Mouse (Mus musculus) MEL (cell line): ENCODE results near the gene Tmem234. TPM values are rescaled to one million over a fixed set of nuclear protein-coding genes. Genes with fewer than 3 reads are reported as not detected.
A peak's percentile ranks its signal among the peaks of the same experiment; 100 is the strongest.

Experiments
- DNase-seq: peaks from one replicate; pipeline ENCODE4 v3.0.0; 2011; ENCODE audit warnings: low read depth, low spot score
- H3K27ac ChIP-seq: 2 replicates; pipeline ENCODE4 v1.5.1; 2012; ENCODE audit warnings: low read depth, mild to moderate bottlenecking, control low read depth, low read length, moderate library complexity; ENCODE audit not compliant: control insufficient read depth
- H3K27me3 ChIP-seq, 2 experiments: fragments of 150-350 bp in 1 of 2; sonication (generic) in 1 of 2; 2 replicates each; pipeline ENCODE4 v1.6.1; 2012; ENCODE audit warnings: low read length in 2 of 2, mild to moderate bottlenecking in 2 of 2, improper control_type of control experiment in 1 of 2, moderate library complexity in 1 of 2; ENCODE audit not compliant: insufficient read depth in 2 of 2, control insufficient read depth in 1 of 2
- H3K36me3 ChIP-seq, 2 experiments: 2 replicates each; pipeline ENCODE4 v1.6.1; 2012 to 2014; ENCODE audit warnings: low read length in 2 of 2, improper control_type of control experiment in 1 of 2, inconsistent platforms in 1 of 2, mild to moderate bottlenecking in 1 of 2; ENCODE audit not compliant: insufficient read depth in 2 of 2, control insufficient read depth in 1 of 2
- H3K4me1 ChIP-seq, 2 experiments: fragments of 150-350 bp in 1 of 2; sonication (generic) in 1 of 2; 2 replicates each; pipeline ENCODE4 v1.6.1; 2012; ENCODE audit warnings: low read length in 2 of 2, improper control_type of control experiment in 1 of 2, mild to moderate bottlenecking in 1 of 2; ENCODE audit not compliant: insufficient read depth in 2 of 2, control insufficient read depth in 1 of 2
- H3K4me3 ChIP-seq, 2 experiments: fragments of 150-350 bp in 1 of 2; sonication (generic) in 1 of 2; 2 replicates each; pipeline ENCODE4 v1.5.1; 2012; ENCODE audit warnings: low read depth in 2 of 2, low read length in 2 of 2, mild to moderate bottlenecking in 2 of 2, moderate library complexity in 2 of 2, control low read depth in 1 of 2, improper control_type of control experiment in 1 of 2; ENCODE audit not compliant: control insufficient read depth in 1 of 2, insufficient read depth in 1 of 2
- H3K79me2 ChIP-seq: 2 replicates; pipeline ENCODE4 v1.6.1; 2012; ENCODE audit warnings: mild to moderate bottlenecking, low read length, moderate library complexity; ENCODE audit not compliant: control insufficient read depth, poor library complexity, insufficient read depth
- H3K9ac ChIP-seq: 2 replicates; pipeline ENCODE4 v1.6.1; 2012; ENCODE audit warnings: low read depth, mild to moderate bottlenecking, control low read depth, low read length, moderate library complexity; ENCODE audit not compliant: control insufficient read depth, poor library complexity, severe bottlenecking
- H3K9me3 ChIP-seq: fragments of 150-350 bp; sonication (generic); replicated peaks from 2 replicates; pipeline ENCODE4 v1.6.1; 2012; ENCODE audit warnings: mild to moderate bottlenecking, low read length, improper control_type of control experiment, moderate library complexity; ENCODE audit not compliant: insufficient read depth
- BHLHE40 ChIP-seq: IDR thresholded peaks from 2 replicates; pipeline ENCODE4 v1.6.1; 2012; ENCODE audit warnings: low read depth, mild to moderate bottlenecking, inconsistent platforms, low read length, improper control_type of control experiment, borderline replicate concordance
- CHD1 ChIP-seq: IDR thresholded peaks from 2 replicates; pipeline ENCODE4 v1.6.1; 2012; ENCODE audit warnings: low read depth, mild to moderate bottlenecking, inconsistent platforms, low read length, improper control_type of control experiment
- CTCF ChIP-seq, 3 experiments: IDR thresholded peaks in 2 of 3; conservative IDR thresholded peaks in 1 of 3; 2 replicates each; pipeline ENCODE4 v1.5.1; 2011 to 2012; ENCODE audit warnings: low read length in 3 of 3, low read depth in 2 of 3, mild to moderate bottlenecking in 2 of 3, improper control_type of control experiment in 1 of 3, inconsistent platforms in 1 of 3, mixed read lengths in 1 of 3, moderate library complexity in 1 of 3; ENCODE audit not compliant: control insufficient read depth in 1 of 3, insufficient read depth in 1 of 3, poor library complexity in 1 of 3, severe bottlenecking in 1 of 3
- ELF1 ChIP-seq: IDR thresholded peaks from 2 replicates; pipeline ENCODE4 v1.6.1; 2014; ENCODE audit warnings: low read depth, mild to moderate bottlenecking, inconsistent platforms, low read length, improper control_type of control experiment, moderate library complexity
- GABPA ChIP-seq: IDR thresholded peaks from 2 replicates; pipeline ENCODE4 v1.6.1; 2012; ENCODE audit warnings: low read depth, mild to moderate bottlenecking, inconsistent platforms, low read length, improper control_type of control experiment, moderate library complexity
- GATA1 ChIP-seq: IDR thresholded peaks from 2 replicates; pipeline ENCODE4 v1.6.1; 2011; ENCODE audit warnings: low read depth, low read length, improper control_type of control experiment
- HCFC1 ChIP-seq: IDR thresholded peaks from 2 replicates; pipeline ENCODE4 v1.6.1; 2012; ENCODE audit warnings: low read depth, mild to moderate bottlenecking, inconsistent platforms, low read length, improper control_type of control experiment, moderate library complexity
- MAZ ChIP-seq: IDR thresholded peaks from 2 replicates; pipeline ENCODE4 v1.6.1; 2012; ENCODE audit warnings: low read depth, mild to moderate bottlenecking, inconsistent platforms, low read length, improper control_type of control experiment
- MEF2A ChIP-seq: IDR thresholded peaks from 2 replicates; pipeline ENCODE4 v1.6.1; 2014; ENCODE audit warnings: low read depth, mild to moderate bottlenecking, inconsistent platforms, low read length, improper control_type of control experiment; ENCODE audit not compliant: poor library complexity, insufficient replicate concordance, severe bottlenecking; ENCODE audit errors: extremely low read depth
- MXI1 ChIP-seq: IDR thresholded peaks from 2 replicates; pipeline ENCODE4 v1.6.1; 2011; ENCODE audit warnings: mild to moderate bottlenecking, low read depth, low read length, improper control_type of control experiment
- MYB ChIP-seq: IDR thresholded peaks from 2 replicates; pipeline ENCODE4 v1.6.1; 2011; ENCODE audit warnings: mild to moderate bottlenecking, low read depth, low read length, improper control_type of control experiment
- NELFE ChIP-seq: IDR thresholded peaks from 2 replicates; pipeline ENCODE4 v1.6.1; 2011; ENCODE audit warnings: low read depth, low read length, improper control_type of control experiment
- POLR2A ChIP-seq, 2 experiments: IDR thresholded peaks; 2 replicates each; pipeline ENCODE4 v1.6.1; 2011 to 2012; ENCODE audit warnings: low read length in 2 of 2, mild to moderate bottlenecking in 2 of 2, control low read depth in 1 of 2, improper control_type of control experiment in 1 of 2, low read depth in 1 of 2, moderate library complexity in 1 of 2; ENCODE audit not compliant: control insufficient read depth in 1 of 2, insufficient read depth in 1 of 2, poor library complexity in 1 of 2
- POLR2AphosphoS5 ChIP-seq: IDR thresholded peaks from 2 replicates; pipeline ENCODE4 v1.6.1; 2012; ENCODE audit warnings: low read depth, borderline replicate concordance, mild to moderate bottlenecking, inconsistent platforms, low read length, moderate library complexity, mixed read lengths
- RAD21 ChIP-seq: IDR thresholded peaks from 2 replicates; pipeline ENCODE4 v1.6.1; 2011; ENCODE audit warnings: mild to moderate bottlenecking, low read depth, low read length, improper control_type of control experiment
- RCOR1 ChIP-seq: IDR thresholded peaks from 2 replicates; pipeline ENCODE4 v1.6.1; 2012; ENCODE audit warnings: low read depth, mild to moderate bottlenecking, inconsistent platforms, low read length, improper control_type of control experiment
- SIN3A ChIP-seq: IDR thresholded peaks from 2 replicates; pipeline ENCODE4 v1.6.1; 2012; ENCODE audit warnings: low read length, improper control_type of control experiment, inconsistent platforms
- SMC3 ChIP-seq: IDR thresholded peaks from 2 replicates; pipeline ENCODE4 v1.6.1; 2011; ENCODE audit warnings: low read depth, low read length, improper control_type of control experiment
- TAL1 ChIP-seq: IDR thresholded peaks from 2 replicates; pipeline ENCODE4 v1.6.1; 2012; ENCODE audit warnings: mild to moderate bottlenecking, inconsistent platforms, low read length, moderate library complexity, mixed read lengths
- TBP ChIP-seq: IDR thresholded peaks from 2 replicates; pipeline ENCODE4 v1.8.0; 2011; ENCODE audit warnings: low read depth, low read length, improper control_type of control experiment
- TCF12 ChIP-seq: IDR thresholded peaks from 2 replicates; pipeline ENCODE4 v1.6.1; 2014; ENCODE audit warnings: low read depth, mild to moderate bottlenecking, inconsistent platforms, low read length, improper control_type of control experiment, moderate library complexity
- UBTF ChIP-seq: IDR thresholded peaks from 2 replicates; pipeline ENCODE4 v1.6.1; 2012; ENCODE audit warnings: low read depth, mild to moderate bottlenecking, inconsistent platforms, low read length, improper control_type of control experiment, moderate library complexity, borderline replicate concordance; ENCODE audit not compliant: insufficient read depth
- USF1 ChIP-seq: IDR thresholded peaks from 2 replicates; pipeline ENCODE4 v1.6.1; 2014; ENCODE audit warnings: low read depth, mild to moderate bottlenecking, inconsistent platforms, low read length, improper control_type of control experiment, moderate library complexity
- USF2 ChIP-seq, 2 experiments: IDR thresholded peaks; 2 replicates each; pipeline ENCODE4 v1.6.1; 2011 to 2012; ENCODE audit warnings: improper control_type of control experiment in 2 of 2, low read length in 2 of 2, borderline replicate concordance in 1 of 2, inconsistent platforms in 1 of 2, low read depth in 1 of 2, mild to moderate bottlenecking in 1 of 2; ENCODE audit not compliant: insufficient read depth in 1 of 2
- ZC3H11A ChIP-seq: IDR thresholded peaks from 2 replicates; pipeline ENCODE4 v1.6.1; 2012; ENCODE audit warnings: low read depth, mild to moderate bottlenecking, inconsistent platforms, low read length, improper control_type of control experiment
- ZKSCAN1 ChIP-seq: IDR thresholded peaks from 2 replicates; pipeline ENCODE4 v1.6.1; 2012; ENCODE audit warnings: low read depth, mild to moderate bottlenecking, inconsistent platforms, low read length, improper control_type of control experiment, moderate library complexity
- ZMIZ1 ChIP-seq: IDR thresholded peaks from 2 replicates; pipeline ENCODE4 v1.6.1; 2012; ENCODE audit warnings: low read depth, mild to moderate bottlenecking, inconsistent platforms, low read length, improper control_type of control experiment, moderate library complexity
- ZNF384 ChIP-seq: IDR thresholded peaks from 2 replicates; pipeline ENCODE4 v1.6.1; 2012; ENCODE audit warnings: low read depth, mild to moderate bottlenecking, inconsistent platforms, low read length, improper control_type of control experiment
- polyA plus RNA-seq, 2 experiments: library from polyadenylated mRNA; stranded (reverse) in 1 of 2; unstranded in 1 of 2; fragments of >175 nt in 1 of 2; fragments of >200 nt in 1 of 2; gene quantifications; 2 replicates each; pipeline versions ENCODE4 v1.2.1 to v1.2.4; 2012; ENCODE audit warnings: low replicate concordance in 2 of 2, low read depth in 1 of 2; ENCODE audit not compliant: insufficient read length in 2 of 2, insufficient read depth in 1 of 2, missing spikeins in 1 of 2
- total RNA-seq: library from RNA; depleted of rRNA; stranded (reverse); fragments of 300-350 nt; gene quantifications from 2 replicates; pipeline ENCODE4 v1.2.3, GENCODE M21; 2012

Gene Tmem234
- total and polyA plus RNA-seq, 3 experiments = 148 to 220 TPM; not detected in 1

DNA sequence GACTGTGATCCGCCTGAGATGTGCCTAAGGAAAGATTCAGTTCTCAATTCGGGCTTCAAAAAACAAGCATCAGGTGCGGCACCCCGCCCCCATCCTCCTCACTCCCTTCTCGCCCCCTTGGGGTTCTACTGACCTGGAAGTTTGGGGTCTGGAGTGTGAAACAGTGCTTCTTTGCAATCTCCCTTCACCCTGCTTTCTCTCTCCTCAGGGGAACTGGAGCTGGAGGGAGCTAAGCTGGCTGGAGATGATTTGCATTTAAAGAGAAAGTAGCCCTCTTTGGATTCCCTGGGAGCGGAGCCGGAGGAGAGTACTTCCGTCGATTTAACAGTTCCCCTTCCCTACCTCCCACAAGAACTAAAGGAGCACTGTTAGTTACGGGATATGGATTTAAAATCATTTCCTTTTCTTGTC, 23.2 kb downstream of the Tmem234 start, which contains the start of gene Ccdc28b:
TSS of gene Ccdc28b (minus strand) at position 267 of the 411 bp plus-strand sequence.
- peaks cover 0 to 9% of the 10 kb centered on the region in 2 experiments for H3K36me3 ChIP-seq
- no peaks in the 10 kb centered on the region for H3K9me3 ChIP-seq
- no peak for TF ChIP-seq POLR2A (IDR thresholded peaks at IDR 0.05; ENCODE audit: control insufficient read depth in 1 of 2, insufficient read depth in 1 of 2, low read depth in 1 of 2, low read length in 2 of 2, poor library complexity in 1 of 2)
- TF ChIP-seq TCF12 = peak; percentile 24; the same call in 1 of the 2 replicates
- peak; percentile 10; the same call in 1 of the 2 replicates for TF ChIP-seq NELFE
- no peak for TF ChIP-seq SMC3
- no peak for TF ChIP-seq POLR2AphosphoS5
- no peak for TF ChIP-seq TAL1
- TF ChIP-seq BHLHE40 = no peak
- peak; percentile 4; the same call in 1 of the 2 replicates for TF ChIP-seq TBP
- peak; percentile 3; the same call in 1 of the 2 replicates for TF ChIP-seq MXI1
- no peak for TF ChIP-seq ZMIZ1
- TF ChIP-seq GABPA = no peak
- TF ChIP-seq RCOR1 = no peak
- peak within 1 kb of the TSS; percentile 89 for H3K27ac ChIP-seq
- DNase-seq = peak; percentile 75
- H3K4me1 ChIP-seq = peaks cover 3 to 17% of the 10 kb centered on the region in 2 experiments; a peak in 3 of 4 replicates
- H3K9ac ChIP-seq = peak within 1 kb of the TSS; percentile 77
- no peaks in the 10 kb centered on the region for H3K27me3 ChIP-seq
- H3K79me2 ChIP-seq = no peaks in the 10 kb centered on the region; the same call in 1 of the 2 replicates
- H3K4me3 ChIP-seq = peak within 1 kb of the TSS; percentile 68 to 73

DNA sequence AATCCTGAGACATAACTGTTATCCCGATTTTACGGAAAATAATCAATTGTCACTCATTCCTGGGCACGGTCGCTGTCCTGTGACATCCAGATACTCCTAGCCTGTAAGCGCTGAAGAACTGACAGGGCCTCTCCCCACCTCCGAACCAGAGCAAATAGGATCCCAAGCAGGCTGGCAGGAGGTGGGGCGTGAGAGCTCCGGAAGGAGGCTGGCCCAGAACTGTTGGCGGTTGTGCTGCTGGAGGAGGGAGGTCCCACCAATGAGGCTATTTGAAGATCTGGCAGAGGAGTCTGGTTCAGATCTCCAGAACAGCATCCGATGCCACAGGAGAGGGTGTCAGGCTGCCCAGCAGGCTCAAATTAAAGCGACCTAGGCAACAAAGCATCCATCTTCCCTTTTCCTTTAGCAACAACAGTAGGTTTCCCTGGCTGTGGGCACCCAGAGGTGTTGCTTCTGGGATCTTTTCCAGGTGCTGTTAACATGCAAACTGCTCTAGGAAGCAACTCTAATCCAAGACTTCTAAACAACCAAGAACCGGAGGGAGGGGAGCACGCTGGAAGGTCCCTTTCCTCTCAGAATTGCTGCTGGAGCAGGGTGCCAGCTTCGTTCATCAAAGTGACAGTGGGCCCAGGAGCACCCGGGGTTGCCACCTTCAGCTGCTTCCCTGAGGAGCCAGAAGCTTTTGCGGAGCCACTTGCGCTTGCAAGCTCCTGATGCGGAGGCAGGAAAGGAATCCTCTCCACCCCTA, 24.0 kb downstream of the Tmem234 start:
- Histone ChIP-seq H3K79me2 (no peaks in the 10 kb centered on the region; the same call in 1 of the 2 replicates), H3K36me3 (peaks cover 0 to 9% of the 10 kb centered on the region in 2 experiments), H3K4me3 (peak overlapping the region; percentile 68 to 73), H3K9ac (peak overlapping the region; percentile 77), H3K27me3 (no peaks in the 10 kb centered on the region), H3K9me3 (no peaks in the 10 kb centered on the region), H3K4me1 (peaks cover 3 to 17% of the 10 kb centered on the region in 2 experiments; a peak in 3 of 4 replicates), H3K27ac (peak overlapping the region; percentile 89)
- peak; percentile 97 for DNase-seq
- TF ChIP-seq CHD1 (no peak), GATA1 (no peak), TCF12 (0 out of 2 replicates have a peak, but pooled peaks have one; percentile 10), RCOR1 (no peak; the same call in 1 of the 2 replicates), ELF1 (peak; percentile 85), USF1 (0 out of 2 replicates have a peak, but pooled peaks have one; percentile 15), HCFC1 (peak; percentile 83), MEF2A (no peak), RAD21 (no peak), CTCF (IDR thresholded peaks at IDR 0.05 in 2 of 3, conservative IDR thresholded peaks at IDR 0.05 in 1 of 3; ENCODE audit: control insufficient read depth in 1 of 3, insufficient read depth in 1 of 3, low read depth in 2 of 3, low read length in 3 of 3, poor library complexity in 1 of 3, severe bottlenecking in 1 of 3) (no peak), ZKSCAN1 (no peak), UBTF (no peak), SIN3A (peak; percentile 67), POLR2A (IDR thresholded peaks at IDR 0.05; ENCODE audit: control insufficient read depth in 1 of 2, insufficient read depth in 1 of 2, low read depth in 1 of 2, low read length in 2 of 2, poor library complexity in 1 of 2) (peak; percentile 30 to 43; a peak in 2 of 4 replicates), USF2 (IDR thresholded peaks at IDR 0.05; ENCODE audit: borderline replicate concordance in 1 of 2, insufficient read depth in 1 of 2, low read depth in 1 of 2, low read length in 2 of 2) (no peak), ZC3H11A (no peak), MXI1 (peak; percentile 16), MYB (no peak), MAZ (no peak), ZNF384 (no peak)
